Mouse (Mus musculus) lung, adult 18-20 months (tissue): ENCODE measurements around the gene Kcnd3.

ENCODE experiments used
- DNase-seq, 2 experiments: peaks; one replicate each; pipeline ENCODE4 v3.0.0; 2022; ENCODE audit warnings: mixed read lengths in 2 of 2

The Kcnd3 gene

DNA sequence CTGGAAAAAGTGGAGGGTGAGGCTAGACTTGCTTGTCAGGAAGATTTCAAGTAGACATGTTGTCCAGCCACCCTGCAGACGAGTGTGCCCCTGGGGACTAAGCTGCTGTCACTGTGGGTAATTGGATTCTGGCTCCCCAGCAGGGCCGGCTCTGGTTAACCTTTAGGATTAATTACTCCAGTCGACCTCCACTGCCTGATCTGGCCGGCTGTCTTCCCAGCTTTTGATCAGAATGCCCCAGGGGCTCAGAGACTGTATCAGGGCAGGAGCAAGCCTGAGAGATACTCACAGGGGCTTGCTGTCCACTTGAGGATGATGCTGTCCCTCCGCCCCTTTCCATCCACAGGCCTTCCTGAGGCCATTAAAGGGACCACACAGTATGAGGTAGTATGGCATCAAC, 77.6 kb downstream of the Kcnd3 start:
- DNase-seq: no peak

- peak in 1 of 2 experiments; percentile 24 for DNase-seq
Measured at GRCm38 (mm10) chr3:105530363-105531130, 78.4 kb downstream of the Kcnd3 start.

DNA sequence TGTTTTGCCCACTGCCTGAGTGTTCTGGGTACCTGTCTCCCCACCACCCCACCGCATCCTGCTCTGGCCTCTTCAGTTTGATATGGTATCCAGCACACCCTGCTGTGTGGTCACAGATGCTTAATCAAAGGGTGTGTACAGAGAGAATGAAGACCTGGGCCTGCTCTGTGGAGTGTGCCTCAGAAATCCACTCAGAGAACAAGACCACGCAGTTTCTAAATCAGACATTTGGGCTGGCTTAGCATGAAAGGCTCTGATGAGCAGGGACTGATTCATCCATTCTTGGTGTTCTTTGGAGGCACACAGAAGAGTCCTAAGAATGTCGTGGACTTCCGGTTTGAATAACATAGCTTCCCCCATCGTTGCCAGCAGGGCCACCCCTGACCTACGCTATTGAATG, 86.3 kb downstream of the Kcnd3 start:
- no peak for DNase-seq

GRCm38 (mm10) chr3:105538819-105539607, 86.9 kb downstream of the Kcnd3 start:
- no peak for DNase-seq

DNA sequence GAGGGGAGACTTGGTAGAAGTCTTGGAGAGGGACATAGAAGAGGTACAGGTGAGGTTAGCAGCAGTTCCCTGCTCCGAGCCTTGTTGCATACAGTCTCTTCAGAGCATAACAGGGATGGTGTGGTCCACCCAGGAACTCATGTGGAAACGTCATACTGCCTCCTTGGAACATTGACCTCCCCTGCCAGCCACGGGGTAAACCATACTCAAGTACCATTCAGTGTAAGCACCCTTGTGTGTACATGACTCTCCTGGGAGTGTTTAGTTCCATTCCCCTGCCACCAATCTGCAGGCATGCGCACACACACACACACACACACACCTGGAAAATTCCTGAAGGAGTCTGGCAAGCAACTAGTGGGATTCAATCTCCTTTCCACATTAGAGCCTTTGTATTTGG, 90.6 kb downstream of the Kcnd3 start:
- peak; percentile 56 to 70 for DNase-seq

DNA sequence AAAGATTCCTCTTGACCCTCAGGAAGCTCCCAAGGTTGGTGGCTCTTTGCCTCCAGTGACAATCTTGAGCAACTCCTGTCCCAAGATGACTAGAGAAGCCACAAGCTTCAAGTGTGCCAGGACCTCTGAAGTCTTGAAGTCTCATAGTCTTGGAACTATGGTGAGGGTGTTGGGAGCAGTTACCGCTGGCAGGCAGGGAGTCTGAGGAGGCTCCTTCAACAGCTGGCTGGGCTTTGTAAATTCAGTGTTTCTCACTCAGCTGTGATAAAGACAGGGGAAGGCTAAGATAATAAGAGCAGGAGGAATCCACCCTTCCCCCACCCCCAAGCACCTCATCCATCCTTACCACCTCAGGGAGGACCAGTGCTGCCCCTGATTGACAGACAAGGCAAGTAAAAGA, 92.0 kb downstream of the Kcnd3 start:
- DNase-seq: no peak

- no peak for DNase-seq
Measured at GRCm38 (mm10) chr3:105546611-105547071, 94.5 kb downstream of the Kcnd3 start.

- DNase-seq: no peak
Measured at GRCm38 (mm10) chr3:105548074-105548771, 96.1 kb downstream of the Kcnd3 start.

GRCm38 (mm10) chr3:105559456-105559855, 107.3 kb downstream of the Kcnd3 start:
- no peak for DNase-seq

- no peak for DNase-seq
Measured at GRCm38 (mm10) chr3:105566973-105567372, 114.8 kb downstream of the Kcnd3 start.

DNA sequence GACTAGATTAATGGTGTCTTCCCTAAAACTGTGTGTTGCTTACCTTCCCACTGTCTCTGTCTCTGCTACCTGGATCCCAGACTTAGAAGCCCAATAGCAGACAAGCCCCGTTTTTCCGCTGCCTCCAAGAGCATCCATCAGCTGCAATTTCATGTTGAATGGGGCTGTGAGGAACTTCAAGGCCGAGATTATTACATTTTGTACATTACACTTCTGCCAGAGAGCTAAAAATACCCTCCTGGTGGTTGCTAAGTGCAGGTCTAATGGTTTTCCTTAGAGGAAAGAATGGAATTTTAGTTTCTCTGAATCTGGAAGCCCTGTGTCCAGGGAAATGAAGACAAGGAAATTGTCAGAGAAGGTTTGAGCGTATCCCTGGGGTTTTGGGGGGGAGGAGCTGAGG, 115.3 kb downstream of the Kcnd3 start:
- DNase-seq: no peak

GRCm38 (mm10) chr3:105568403-105568802, 116.3 kb downstream of the Kcnd3 start:
- no peak for DNase-seq

- no peak for DNase-seq
Measured at GRCm38 (mm10) chr3:105568851-105569250, 116.7 kb downstream of the Kcnd3 start.

DNA sequence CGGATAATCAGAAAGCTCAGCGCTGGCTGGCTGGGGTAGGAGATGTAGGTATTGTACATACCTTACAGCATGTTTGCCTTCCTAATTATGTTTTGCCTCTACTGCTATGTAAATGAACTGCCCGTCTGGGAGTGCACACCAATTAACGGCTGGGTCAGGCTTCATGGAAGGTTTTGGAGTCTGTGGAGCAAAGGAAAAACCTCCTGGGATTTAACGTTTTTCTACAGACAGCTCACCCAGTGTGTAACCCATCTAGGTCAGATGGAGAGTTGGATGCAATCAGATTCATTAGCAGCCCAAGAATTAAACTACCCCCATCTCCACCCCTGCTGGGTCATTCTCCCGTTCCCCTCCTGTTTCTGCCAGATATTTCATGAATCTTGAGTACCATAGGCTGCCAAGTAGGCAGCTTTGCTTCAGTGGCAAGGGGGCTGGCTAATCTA, 117.2 kb downstream of the Kcnd3 start:
- DNase-seq: no peak

- no peak for DNase-seq
Measured at GRCm38 (mm10) chr3:105569950-105570349, 117.8 kb downstream of the Kcnd3 start.

- DNase-seq: no peak
Measured at GRCm38 (mm10) chr3:105570818-105571217, 118.7 kb downstream of the Kcnd3 start.

GRCm38 (mm10) chr3:105571944-105572343, 119.8 kb downstream of the Kcnd3 start:
- no peak for DNase-seq

GRCm38 (mm10) chr3:105573156-105573555, 121.0 kb downstream of the Kcnd3 start:
- no peak for DNase-seq

DNA sequence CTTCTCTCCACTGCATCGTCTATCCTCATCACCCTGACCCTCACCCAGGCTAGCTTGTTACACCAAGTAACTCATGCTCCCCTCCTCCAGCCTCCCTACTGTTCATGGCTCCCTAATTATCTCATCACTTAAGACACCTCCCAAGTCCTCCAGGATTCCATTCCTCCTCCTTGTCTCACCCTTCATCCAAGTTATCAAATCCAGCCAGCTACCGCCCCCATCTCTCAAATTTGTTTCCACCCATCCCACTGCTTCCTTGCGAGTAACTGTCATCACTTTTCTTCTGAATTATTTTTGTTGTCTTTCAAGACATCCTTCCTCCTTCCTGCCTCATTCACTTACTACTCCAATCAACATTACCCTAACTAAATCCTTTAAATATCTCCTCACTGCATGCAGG, 126.2 kb downstream of the Kcnd3 start:
- no peak for DNase-seq

- DNase-seq: no peak
Measured at GRCm38 (mm10) chr3:105581119-105581518, 129.0 kb downstream of the Kcnd3 start.

GRCm38 (mm10) chr3:105585734-105586159, 133.6 kb downstream of the Kcnd3 start:
- DNase-seq: no peak

DNA sequence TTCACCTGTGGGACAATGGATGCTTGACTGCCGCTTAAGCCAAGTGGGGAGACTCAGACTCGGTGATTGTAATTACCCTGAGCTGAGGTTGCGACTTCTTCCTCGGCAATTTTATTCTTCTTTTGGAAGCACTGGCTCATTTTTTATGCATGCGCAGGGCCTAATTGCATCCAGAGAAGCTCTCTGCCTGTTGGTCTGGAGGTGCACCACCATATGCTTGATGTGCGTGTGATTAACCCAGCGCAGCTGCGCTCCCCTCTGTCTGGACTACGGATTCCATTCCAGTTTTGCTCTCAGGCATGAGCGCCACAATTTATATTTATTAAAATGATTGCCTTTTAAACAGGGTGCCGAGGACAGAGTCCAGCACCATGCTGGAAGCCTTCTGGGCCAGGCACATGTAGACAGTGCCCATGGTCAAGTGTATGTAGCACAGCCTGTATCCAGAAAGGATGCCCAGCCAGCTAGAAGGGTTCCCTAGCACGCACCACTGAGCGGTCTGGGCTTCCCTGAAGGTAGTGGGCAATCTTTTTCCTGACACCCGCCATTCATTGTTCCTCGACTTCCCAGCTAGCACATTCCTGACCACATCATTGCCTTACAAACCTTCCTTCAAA, 138.0 kb downstream of the Kcnd3 start:
- no peak for DNase-seq

DNA sequence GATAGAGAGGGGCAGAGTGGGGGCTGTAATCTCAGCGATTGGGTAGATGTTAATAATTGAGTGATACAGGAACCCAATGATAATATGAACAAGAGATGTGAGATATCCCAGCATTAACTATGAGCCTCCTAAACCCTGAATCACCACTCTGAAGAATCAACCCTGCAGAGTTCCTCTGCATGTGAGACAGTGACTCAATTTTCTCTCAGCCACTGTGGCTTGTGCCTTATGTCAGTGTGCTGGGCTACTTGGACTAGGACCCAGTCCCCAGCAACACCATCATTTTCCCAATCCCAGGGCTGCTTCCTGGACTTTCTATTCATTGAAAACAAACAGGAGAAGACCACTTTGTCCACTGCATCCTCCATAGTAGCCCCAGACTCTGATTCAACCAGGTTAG, 139.6 kb downstream of the Kcnd3 start:
- DNase-seq: no peak
